Mouse (Mus musculus) heart, adult 2 months (tissue): ENCODE results near the gene Zmiz1. TPM values are rescaled to one million over a fixed set of nuclear protein-coding genes. Genes with fewer than 3 reads are reported as not detected.
A peak's percentile ranks its signal among the peaks of the same experiment; 100 is the strongest.

Source experiments
- DNase-seq, 2 experiments: peaks; one replicate each; pipeline ENCODE4 v3.0.0; 2021
- H3K27ac ChIP-seq: fragments of 200-600 bp; 2 replicates; pipeline ENCODE4 v1.8.1; 2022
- H3K27me3 ChIP-seq: fragments of 200-500 bp; 2 replicates; pipeline ENCODE4 v1.6.1; 2012; ENCODE audit warnings: mild to moderate bottlenecking, low read length, inconsistent platforms, mixed read lengths; ENCODE audit not compliant: control insufficient read depth, insufficient read depth
- H3K36me3 ChIP-seq: fragments of 200-500 bp; 2 replicates; pipeline ENCODE4 v1.6.1; 2012; ENCODE audit warnings: low read length, inconsistent platforms; ENCODE audit not compliant: control insufficient read depth, insufficient read depth
- H3K4me1 ChIP-seq: fragments of 200-500 bp; 2 replicates; pipeline ENCODE4 v1.6.1; 2011; ENCODE audit warnings: low read length; ENCODE audit not compliant: control insufficient read depth, insufficient read depth
- H3K4me3 ChIP-seq: fragments of 200-600 bp; 2 replicates; pipeline ENCODE4 v1.8.1; 2022
- H3K79me2 ChIP-seq: fragments of 200-500 bp; replicated peaks from 2 replicates; pipeline ENCODE4 v1.6.1; 2012; ENCODE audit warnings: mild to moderate bottlenecking, inconsistent platforms, low read length, moderate library complexity, mixed read lengths; ENCODE audit not compliant: control insufficient read depth, insufficient read depth
- H3K9ac ChIP-seq: fragments of 200-500 bp; 2 replicates; pipeline ENCODE4 v1.6.1; 2012; ENCODE audit warnings: low read depth, mild to moderate bottlenecking, control low read depth, inconsistent platforms, low read length, mixed read lengths
- CTCF ChIP-seq: fragments of 200-600 bp; IDR thresholded peaks from 2 replicates; pipeline ENCODE4 v1.8.1; 2022; ENCODE audit warnings: antibody characterized with exemption, mild to moderate bottlenecking, moderate library complexity
- EP300 ChIP-seq: fragments of 200-500 bp; IDR thresholded peaks from 2 replicates; pipeline ENCODE4 v1.6.1; 2011; ENCODE audit warnings: low read depth, low read length, control low read depth; ENCODE audit not compliant: insufficient read depth
- POLR2A ChIP-seq: fragments of 200-500 bp; IDR thresholded peaks from 2 replicates; pipeline ENCODE4 v1.6.1; 2011; ENCODE audit warnings: mild to moderate bottlenecking, low read depth, low read length, control low read depth; ENCODE audit not compliant: insufficient read depth
- WGBS: fragments of 180-500 bp; shearing (Covaris S2); methylation state at CpG from one replicate; pipeline ENCODE4 v1.1.7; 2018; 5-methylcytosine and 5-hydroxymethylcytosine counted together
- intact Hi-C: fragments of 180-260 bp; cut with DNase I; formaldehyde crosslinking; loops from one replicate; pipeline ENCODE4 v1.15.1; 2025
- polyA plus RNA-seq: library from polyadenylated mRNA; depleted of rRNA; stranded (reverse); fragments of >200 nt; gene quantifications from 2 replicates; pipeline ENCODE4 v1.2.3, GENCODE M21; 2012
- total RNA-seq, 2 experiments: library from RNA; stranded (reverse); gene quantifications; 2 replicates each; pipeline ENCODE4 v1.2.3; 2021

Zmiz1 gene
- total and polyA plus RNA-seq, 3 experiments, result 27.1 to 42.0 (median 40.7) TPM

- 22% methylated on average over 6 of the region's 6 CpGs for WGBS
- Histone ChIP-seq H3K27me3 (no peaks in the 10 kb centered on the region), H3K79me2 (no peaks in the 10 kb centered on the region), H3K9ac (peak overlapping the region; percentile 85), H3K4me1 (peaks cover 11% of the 10 kb centered on the region), H3K4me3 (peak overlapping the region; percentile 64), H3K36me3 (no peaks in the 10 kb centered on the region), H3K27ac (peak overlapping the region; percentile 89)
- intact Hi-C loops, result loop anchor here (2.0 kb wide), 1 partner anchor 34 kb away; no protein-coding TSS in a partner anchor
- no peak for DNase-seq
- TF ChIP-seq EP300 (no peak), POLR2A (no peak), CTCF (no peak)
Observed at GRCm38 (mm10) chr14:25695059-25695458, 236.1 kb downstream of the Zmiz1 start.

- intact Hi-C loops, result no loop called here
- no peaks in the 10 kb centered on the region for H3K36me3 ChIP-seq
Observed at GRCm38 (mm10) chr14:25696356-25696755, 237.4 kb downstream of the Zmiz1 start.

GRCm38 (mm10) chr14:25701986-25702385 is 243.0 kb downstream of the Zmiz1 start:
- H3K79me2 ChIP-seq, result no peaks in the 10 kb centered on the region
- no peak overlapping the region for H3K4me3 ChIP-seq
- H3K9ac ChIP-seq, result no peak overlapping the region
- H3K27ac ChIP-seq, result no peak overlapping the region
- no peaks in the 10 kb centered on the region for H3K36me3 ChIP-seq
- no peaks in the 10 kb centered on the region for H3K4me1 ChIP-seq
- intact Hi-C loops, result no loop called here
- TF ChIP-seq EP300 (no peak), CTCF (peak; percentile 77)
- no peaks in the 10 kb centered on the region for H3K27me3 ChIP-seq
- no peak for DNase-seq

More at GRCm38 (mm10) chr14:25696356-25696755, 237.4 kb downstream of the Zmiz1 start:
- 57% methylated on average over 2 of the region's 2 CpGs for WGBS
- Histone ChIP-seq H3K79me2 (no peaks in the 10 kb centered on the region), H3K4me1 (peaks cover 11% of the 10 kb centered on the region), H3K27ac (no peak overlapping the region; the same call in 1 of the 2 replicates), H3K4me3 (no peak overlapping the region), H3K27me3 (no peaks in the 10 kb centered on the region), H3K9ac (no peak overlapping the region)
- no peak for DNase-seq
- TF ChIP-seq POLR2A, result no peak
- TF ChIP-seq EP300, result no peak
- no peak for TF ChIP-seq CTCF

- peak overlapping the region; percentile 63 for H3K27ac ChIP-seq
- H3K27me3 ChIP-seq, result no peaks in the 10 kb centered on the region
- no peak overlapping the region for H3K4me3 ChIP-seq
- intact Hi-C loops, result loop anchor here (1.0 kb wide), 1 partner anchor 95 kb away; no protein-coding TSS in a partner anchor
- H3K9ac ChIP-seq, result no peak overlapping the region
- H3K36me3 ChIP-seq, result no peaks in the 10 kb centered on the region
- peak; percentile 60 to 66 for DNase-seq
- TF ChIP-seq EP300, result peak; percentile 75
- peak; percentile 80 for TF ChIP-seq CTCF
- no peak for TF ChIP-seq POLR2A
- H3K79me2 ChIP-seq, result no peaks in the 10 kb centered on the region
- peaks cover 18% of the 10 kb centered on the region for H3K4me1 ChIP-seq
- 33% methylated on average over 5 of the region's 5 CpGs for WGBS
Observed at GRCm38 (mm10) chr14:25707691-25708181, 248.8 kb downstream of the Zmiz1 start.

- Histone ChIP-seq H3K4me3 (no peak overlapping the region), H3K27me3 (no peaks in the 10 kb centered on the region), H3K27ac (peak overlapping the region; percentile 63), H3K9ac (0 out of 2 replicates have a peak overlapping the region, but pooled peaks have one; percentile 22), H3K4me1 (peaks cover 18% of the 10 kb centered on the region), H3K36me3 (no peaks in the 10 kb centered on the region), H3K79me2 (no peaks in the 10 kb centered on the region)
- TF ChIP-seq CTCF, result peak; percentile 17; the same call in 1 of the 2 replicates
- no peak for TF ChIP-seq POLR2A
- intact Hi-C loops, result no loop called here
- WGBS, result 25% methylated on average over 4 of the region's 4 CpGs
- peak; percentile 76 to 84 for DNase-seq
Observed at GRCm38 (mm10) chr14:25708451-25708850, 249.5 kb downstream of the Zmiz1 start.

- DNase-seq, result peak in 1 of 2 experiments; percentile 57
- H3K79me2 ChIP-seq, result no peaks in the 10 kb centered on the region
- WGBS, result 74% methylated on average over 2 of the region's 2 CpGs
- H3K36me3 ChIP-seq, result no peaks in the 10 kb centered on the region
- intact Hi-C loops, result no loop called here
- no peaks in the 10 kb centered on the region for H3K27me3 ChIP-seq
- peak overlapping the region; percentile 63 for H3K27ac ChIP-seq
- H3K4me1 ChIP-seq, result peaks cover 18% of the 10 kb centered on the region
- no peak overlapping the region for H3K4me3 ChIP-seq
- peak overlapping the region; percentile 22; the same call in 1 of the 2 replicates for H3K9ac ChIP-seq
- TF ChIP-seq EP300 (0 out of 2 replicates have a peak, but pooled peaks have one; percentile 26), CTCF (no peak), POLR2A (no peak)
Observed at GRCm38 (mm10) chr14:25708917-25709316, 249.9 kb downstream of the Zmiz1 start.
